Mouse (Mus musculus) hindbrain, embryonic 14.5 days (tissue): ENCODE data around the gene Optn. TPM values are rescaled to one million over a fixed set of nuclear protein-coding genes. Genes with fewer than 3 reads are reported as not detected.

Source experiments
- ATAC-seq: fragments of 200-750 bp; cut with Nextera tagmentation; 2 replicates; pipeline ENCODE4 v1.8.0; 2017; ENCODE audit warnings: moderate number of reproducible peaks, mild to moderate bottlenecking, moderate TSS enrichment, moderate library complexity; ENCODE audit not compliant: low FRiP score
- DNase-seq: peaks from one replicate; pipeline ENCODE4 v3.0.0-alpha.2; 2015; ENCODE audit warnings: low spot score
- H3K27ac ChIP-seq: fragments of 300-500 bp; sonication (generic); 2 replicates; pipeline ENCODE4 v1.5.1; 2014; ENCODE audit warnings: mild to moderate bottlenecking, moderate library complexity
- H3K27me3 ChIP-seq: fragments of 300-500 bp; sonication (generic); 2 replicates; pipeline ENCODE4 v1.6.1; 2014; ENCODE audit warnings: mild to moderate bottlenecking, low read length, mixed read lengths; ENCODE audit not compliant: control insufficient read depth, insufficient read depth
- H3K36me3 ChIP-seq: fragments of 300-500 bp; sonication (generic); replicated peaks from 2 replicates; pipeline ENCODE4 v1.6.1; 2014; ENCODE audit not compliant: control insufficient read depth, insufficient read depth
- H3K4me1 ChIP-seq: fragments of 300-500 bp; sonication (generic); replicated peaks from 2 replicates; pipeline ENCODE4 v1.6.1; 2014; ENCODE audit warnings: antibody characterized with exemption, low read length, mixed read lengths; ENCODE audit not compliant: control insufficient read depth, insufficient read depth
- H3K4me2 ChIP-seq: fragments of 300-500 bp; sonication (generic); replicated peaks from 2 replicates; pipeline ENCODE4 v1.6.1; 2014; ENCODE audit warnings: mild to moderate bottlenecking, moderate library complexity
- H3K4me3 ChIP-seq: fragments of 300-500 bp; sonication (generic); replicated peaks from 2 replicates; pipeline ENCODE4 v1.5.1; 2014; ENCODE audit warnings: mild to moderate bottlenecking, low read length
- H3K9ac ChIP-seq: fragments of 300-500 bp; sonication (generic); 2 replicates; pipeline ENCODE4 v1.6.1; 2014
- H3K9me3 ChIP-seq: fragments of 300-500 bp; sonication (generic); 2 replicates; pipeline ENCODE4 v1.6.1; 2016; ENCODE audit warnings: low read length; ENCODE audit not compliant: control insufficient read depth
- WGBS: fragments of 180-500 bp; shearing (Covaris S2); extraction: QIAGEN DNeasy Blood & Tissue Kit; methylation state at CpG from one replicate; pipeline ENCODE4 v1.1.7; 2014; 5-methylcytosine and 5-hydroxymethylcytosine counted together
- polyA plus RNA-seq: library from polyadenylated mRNA; unstranded; fragments of >200 nt; fragmentation: Nextera tagmentation; extraction: Ambion mirVana; gene quantifications from 2 replicates; pipeline ENCODE4 v1.2.1, GENCODE M21; 2014

The Optn gene
- polyA plus RNA-seq, 1 experiment from 2014 or later, result 18.0 TPM

GRCm38 (mm10) chr2:5064247-5064646 is 396 bp upstream of the Optn start:
- 25% methylated on average over 4 of the region's 4 CpGs for WGBS
- H3K9ac ChIP-seq, result peak overlapping the region; percentile 55; the same call in 1 of the 2 replicates
- peak overlapping the region; percentile 56 for H3K4me2 ChIP-seq
- 0 out of 2 replicates have a peak, but pooled peaks cover 10% of the 10 kb centered on the region for H3K27me3 ChIP-seq
- no peaks in the 10 kb centered on the region for H3K36me3 ChIP-seq
- no peak overlapping the region for H3K27ac ChIP-seq
- DNase-seq (no peak), ATAC-seq (peak; percentile 72; the same call in 1 of the 2 replicates)
- H3K9me3 ChIP-seq, result no peaks in the 10 kb centered on the region
- peak overlapping the region; percentile 65 for H3K4me3 ChIP-seq
- peaks cover 9% of the 10 kb centered on the region for H3K4me1 ChIP-seq

DNA sequence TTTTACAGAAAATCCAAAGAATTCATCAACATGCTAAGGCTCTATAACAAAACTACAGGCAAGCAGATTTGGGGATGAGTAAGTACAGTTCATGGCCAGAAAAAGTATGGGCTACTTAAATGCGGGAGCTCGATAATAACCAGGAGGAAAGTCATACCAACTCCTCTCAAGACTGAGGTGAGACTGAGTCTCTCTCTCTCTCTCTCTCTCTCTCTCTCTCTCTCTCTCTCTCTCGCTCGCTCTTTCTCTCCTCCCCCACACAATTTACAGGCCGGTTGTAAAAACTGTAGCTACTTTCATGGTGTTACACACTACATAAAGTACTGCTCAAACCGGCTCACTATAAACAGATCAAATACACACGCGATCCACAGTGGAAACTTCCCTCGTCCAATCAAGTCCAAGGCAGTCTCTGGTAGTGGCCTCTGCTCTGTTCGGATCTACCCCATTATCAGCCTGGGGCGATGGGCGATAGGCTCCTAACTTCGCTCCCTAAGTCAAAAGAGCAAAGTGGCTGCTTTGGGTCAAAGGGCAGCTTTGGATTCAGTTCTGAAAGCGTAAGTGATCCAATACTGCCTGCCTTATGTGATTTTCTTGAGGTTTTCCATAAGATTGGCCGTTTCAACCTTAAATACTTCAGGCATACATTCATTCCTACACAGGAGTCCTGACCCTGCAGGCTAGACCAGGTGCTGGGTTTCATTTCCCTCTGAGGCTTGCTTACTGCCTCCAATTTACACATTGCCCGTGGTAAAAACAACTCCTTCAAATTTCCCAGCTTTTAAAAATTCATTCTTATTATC is 1.2 kb downstream of the Optn start:
- 0 out of 2 replicates have a peak, but pooled peaks cover 10% of the 10 kb centered on the region for H3K27me3 ChIP-seq
- H3K4me1 ChIP-seq, result peaks cover 9% of the 10 kb centered on the region
- no peak overlapping the region for H3K27ac ChIP-seq
- no peaks in the 10 kb centered on the region for H3K36me3 ChIP-seq
- peak overlapping the region; percentile 56 for H3K4me2 ChIP-seq
- H3K9ac ChIP-seq, result peak overlapping the region; percentile 55; the same call in 1 of the 2 replicates
- no peaks in the 10 kb centered on the region for H3K9me3 ChIP-seq
- 53% methylated on average over 16 of the region's 16 CpGs for WGBS
- H3K4me3 ChIP-seq, result peak overlapping the region; percentile 65
- ATAC-seq, result no peak
- no peak for DNase-seq

DNA sequence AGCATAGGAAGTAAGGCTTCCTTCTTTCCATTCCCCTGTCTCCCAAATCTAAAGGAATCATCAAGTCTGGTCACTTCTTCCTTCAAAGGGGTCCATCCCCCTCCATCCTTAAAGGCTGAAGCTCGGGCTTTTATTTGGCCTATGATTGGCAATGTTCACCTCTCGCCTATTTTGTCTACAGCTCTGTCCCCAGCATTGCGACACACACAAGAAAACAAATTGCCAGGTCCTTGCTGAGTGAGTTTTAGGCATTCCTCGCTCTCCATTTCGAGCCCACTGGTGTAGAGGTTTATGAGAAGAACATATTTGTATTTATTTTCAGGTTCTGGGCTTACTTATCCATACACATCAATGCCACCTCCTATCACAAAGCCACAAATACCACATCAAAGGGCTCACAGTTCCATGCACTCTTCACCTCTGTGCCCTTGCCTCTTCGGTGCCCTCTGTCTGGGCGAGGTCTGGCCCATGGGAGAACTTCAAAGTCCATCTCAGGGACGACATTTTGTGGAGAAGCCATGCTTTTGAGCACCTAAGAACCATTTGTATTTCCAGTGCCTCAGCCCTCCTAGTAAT is 2.6 kb downstream of the Optn start:
- H3K4me3 ChIP-seq, result no peak overlapping the region
- no peaks in the 10 kb centered on the region for H3K9me3 ChIP-seq
- H3K27ac ChIP-seq, result no peak overlapping the region
- no peaks in the 10 kb centered on the region for H3K36me3 ChIP-seq
- 85% methylated on average over 8 of the region's 8 CpGs for WGBS
- H3K4me2 ChIP-seq, result no peak overlapping the region
- DNase-seq, result no peak
- no peak overlapping the region for H3K9ac ChIP-seq
- no peak for ATAC-seq
- peaks cover 9% of the 10 kb centered on the region for H3K4me1 ChIP-seq
- H3K27me3 ChIP-seq, result 0 out of 2 replicates have a peak, but pooled peaks cover 10% of the 10 kb centered on the region

DNA sequence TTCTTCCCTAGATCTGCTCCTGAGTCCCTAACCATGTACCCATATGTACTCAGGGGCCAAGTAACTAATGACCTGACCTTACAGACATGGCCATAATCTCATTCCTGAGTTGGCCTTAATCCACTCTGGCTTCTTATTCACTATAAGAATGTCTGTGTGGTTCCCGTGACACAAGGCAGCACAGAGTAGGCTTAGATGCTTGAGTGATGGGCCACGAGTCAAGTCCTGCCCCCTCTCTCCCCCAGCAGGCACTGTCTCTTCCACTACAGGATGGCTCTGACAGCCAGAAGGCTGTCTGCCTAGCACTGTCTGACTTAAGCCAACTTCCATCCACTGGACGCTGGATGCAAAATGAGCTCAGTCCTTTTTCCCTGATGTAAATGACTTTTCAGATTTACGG is 3.9 kb downstream of the Optn start:
- ATAC-seq, result no peak

GRCm38 (mm10) chr2:5058436-5058835 is 5.4 kb downstream of the Optn start:
- ATAC-seq, result no peak

More for the DNA sequence above, 3.9 kb downstream of the Optn start:
- no peak for DNase-seq
- Histone ChIP-seq H3K9me3 (peaks cover 4% of the 10 kb centered on the region; the same call in 1 of the 2 replicates), H3K4me2 (no peak overlapping the region), H3K27me3 (0 out of 2 replicates have a peak, but pooled peaks cover 10% of the 10 kb centered on the region), H3K36me3 (no peaks in the 10 kb centered on the region), H3K27ac (no peak overlapping the region), H3K9ac (no peak overlapping the region), H3K4me3 (no peak overlapping the region), H3K4me1 (peaks cover 9% of the 10 kb centered on the region)
- 82% methylated on average over 4 of the region's 4 CpGs for WGBS

DNA sequence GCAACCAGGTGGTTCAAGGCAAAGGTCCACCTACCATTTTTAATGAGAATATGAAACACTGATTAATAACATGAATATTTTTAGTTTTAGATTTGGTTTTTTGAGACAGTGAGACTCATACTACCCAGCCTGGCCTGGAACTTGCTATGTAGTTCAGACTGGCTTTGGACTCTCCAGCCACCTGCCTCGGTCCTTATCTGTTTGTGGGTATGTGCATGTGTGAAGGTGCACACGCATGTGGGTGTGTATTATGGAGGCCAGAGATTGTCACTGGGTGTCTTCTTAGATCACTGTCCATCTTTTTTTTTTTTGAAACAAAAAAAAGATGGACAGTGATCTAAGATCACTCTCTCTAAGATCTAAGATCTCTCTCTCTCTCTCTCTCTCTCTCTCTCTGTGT is 13.3 kb downstream of the Optn start:
- Histone ChIP-seq H3K4me3 (no peak overlapping the region), H3K4me2 (no peak overlapping the region), H3K36me3 (no peaks in the 10 kb centered on the region), H3K4me1 (no peaks in the 10 kb centered on the region), H3K9me3 (peaks cover 2% of the 10 kb centered on the region; the same call in 1 of the 2 replicates), H3K27me3 (no peaks in the 10 kb centered on the region), H3K9ac (no peak overlapping the region), H3K27ac (no peak overlapping the region)
- ATAC-seq (no peak), DNase-seq (no peak)
- 90% methylated on average over 2 of the region's 2 CpGs for WGBS

More at GRCm38 (mm10) chr2:5058436-5058835, 5.4 kb downstream of the Optn start:
- Histone ChIP-seq H3K36me3 (no peaks in the 10 kb centered on the region), H3K4me3 (no peak overlapping the region), H3K9me3 (peaks cover 4% of the 10 kb centered on the region; the same call in 1 of the 2 replicates), H3K27ac (no peak overlapping the region), H3K9ac (no peak overlapping the region), H3K27me3 (0 out of 2 replicates have a peak, but pooled peaks cover 10% of the 10 kb centered on the region), H3K4me1 (peaks cover 8% of the 10 kb centered on the region), H3K4me2 (no peak overlapping the region)
- 82% methylated on average over 5 of the region's 5 CpGs for WGBS
- DNase-seq, result no peak

GRCm38 (mm10) chr2:5047016-5047415 is 16.8 kb downstream of the Optn start:
- Histone ChIP-seq H3K9me3 (no peaks in the 10 kb centered on the region), H3K27ac (no peak overlapping the region), H3K4me2 (no peak overlapping the region), H3K4me3 (no peak overlapping the region), H3K27me3 (no peaks in the 10 kb centered on the region), H3K36me3 (no peaks in the 10 kb centered on the region), H3K9ac (no peak overlapping the region), H3K4me1 (no peaks in the 10 kb centered on the region)
- ATAC-seq (no peak), DNase-seq (no peak)
- 90% methylated on average over 2 of the region's 2 CpGs for WGBS

- Histone ChIP-seq H3K4me3 (no peak overlapping the region), H3K4me1 (no peaks in the 10 kb centered on the region), H3K9me3 (no peaks in the 10 kb centered on the region), H3K9ac (no peak overlapping the region), H3K27me3 (no peaks in the 10 kb centered on the region), H3K4me2 (no peak overlapping the region), H3K36me3 (no peaks in the 10 kb centered on the region), H3K27ac (no peak overlapping the region)
- DNase-seq (peak; percentile 38), ATAC-seq (peak; percentile 46; the same call in 1 of the 2 replicates)
- WGBS, result 40% methylated on average over 13 of the region's 13 CpGs
These were observed 18.4 kb downstream of the Optn start for GRCm38 (mm10) chr2:5045269-5045965.

- 57% methylated on average over 3 of the region's 3 CpGs for WGBS
These were observed 19.5 kb downstream of the Optn start for GRCm38 (mm10) chr2:5044321-5044720.

More at GRCm38 (mm10) chr2:5044321-5044720, 19.5 kb downstream of the Optn start:
- H3K27ac ChIP-seq, result no peak overlapping the region
- no peaks in the 10 kb centered on the region for H3K36me3 ChIP-seq
- no peaks in the 10 kb centered on the region for H3K4me1 ChIP-seq
- no peak overlapping the region for H3K4me2 ChIP-seq
- H3K4me3 ChIP-seq, result no peak overlapping the region
- no peak overlapping the region for H3K9ac ChIP-seq
- no peaks in the 10 kb centered on the region for H3K27me3 ChIP-seq
- DNase-seq (no peak), ATAC-seq (no peak)
- no peaks in the 10 kb centered on the region for H3K9me3 ChIP-seq
